Mouse (Mus musculus): Measurements from ENCODE around the gene Dnaaf3.

Gene Dnaaf3

DNA sequence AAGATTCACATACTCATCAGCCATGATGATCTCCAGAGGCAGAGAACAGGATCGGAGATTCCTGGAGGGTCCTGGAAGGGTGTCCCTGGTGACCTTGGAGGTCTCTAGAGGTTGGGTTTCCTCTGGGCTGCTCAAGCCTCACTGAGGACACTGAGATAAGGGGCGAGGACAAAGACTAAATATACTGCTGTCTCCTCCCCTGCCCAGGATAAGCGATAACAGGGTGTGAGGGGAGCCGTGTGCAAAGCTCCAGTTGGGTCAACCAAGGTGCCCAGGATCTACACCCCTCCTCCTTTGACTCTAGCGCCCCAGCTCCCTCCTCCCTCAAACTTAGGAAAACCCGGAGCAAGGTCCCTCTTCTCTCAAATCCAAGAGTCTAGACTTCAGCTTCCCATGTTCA, 10.0 kb downstream of the Dnaaf3 start:
- no peak for DNase-seq (ENCODE audit: extremely low read depth, low read depth, low spot score)

GRCm38 (mm10) chr7:4521231-4522003, 10.8 kb downstream of the Dnaaf3 start:
- DNase-seq (ENCODE audit: extremely low read depth, low read depth, low spot score): no peak

DNA sequence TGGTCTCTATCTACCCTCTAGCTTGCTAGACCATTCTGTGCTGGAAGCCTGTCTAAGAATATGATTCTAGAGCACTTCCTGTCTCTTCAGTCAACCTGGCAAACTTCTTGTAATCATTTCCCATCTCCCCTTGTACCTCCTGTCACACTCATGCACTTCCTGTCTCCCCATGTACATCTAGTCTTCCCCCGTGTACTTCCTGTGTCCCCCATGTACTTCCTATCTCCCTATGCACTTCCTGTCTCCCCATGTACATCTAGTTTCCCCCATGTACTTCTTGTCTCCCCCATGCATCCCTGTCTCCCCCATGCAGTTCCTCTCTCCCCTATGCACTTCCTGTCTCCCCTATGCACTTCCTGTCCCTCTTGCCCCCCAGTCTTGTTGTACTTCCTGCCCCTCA, 13.8 kb downstream of the Dnaaf3 start:
- no peak for DNase-seq (ENCODE audit: extremely low read depth, low read depth, low spot score)

- DNase-seq (ENCODE audit: extremely low read depth, low read depth, low spot score): no peak
These were observed 15.8 kb downstream of the Dnaaf3 start, which contains the start of gene Tnnt1 for GRCm38 (mm10) chr7:4516332-4517050. Tnnt1 (minus strand) TSS chr7:4516382.

DNA sequence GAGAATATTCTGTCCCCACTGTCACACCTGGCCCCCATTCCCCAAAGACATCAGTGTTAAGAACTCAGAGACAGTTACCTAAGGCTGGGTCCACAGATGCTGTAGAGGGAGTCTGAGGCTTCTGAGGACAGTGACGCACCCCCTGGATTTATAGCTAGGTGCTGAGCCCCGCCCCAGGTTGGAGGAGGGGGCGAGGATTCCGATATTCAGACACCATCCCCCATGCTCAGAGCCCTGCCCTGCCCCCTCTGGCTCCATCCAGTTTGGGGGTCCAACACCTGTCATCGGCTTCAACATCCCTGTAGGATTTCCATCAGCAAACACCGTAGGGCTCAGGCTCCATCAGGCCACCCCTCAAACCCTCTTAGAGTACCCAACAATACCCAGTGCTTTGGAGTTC, 16.4 kb downstream of the Dnaaf3 start:
- DNase-seq (ENCODE audit: extremely low read depth, low read depth, low spot score): no peak

DNA sequence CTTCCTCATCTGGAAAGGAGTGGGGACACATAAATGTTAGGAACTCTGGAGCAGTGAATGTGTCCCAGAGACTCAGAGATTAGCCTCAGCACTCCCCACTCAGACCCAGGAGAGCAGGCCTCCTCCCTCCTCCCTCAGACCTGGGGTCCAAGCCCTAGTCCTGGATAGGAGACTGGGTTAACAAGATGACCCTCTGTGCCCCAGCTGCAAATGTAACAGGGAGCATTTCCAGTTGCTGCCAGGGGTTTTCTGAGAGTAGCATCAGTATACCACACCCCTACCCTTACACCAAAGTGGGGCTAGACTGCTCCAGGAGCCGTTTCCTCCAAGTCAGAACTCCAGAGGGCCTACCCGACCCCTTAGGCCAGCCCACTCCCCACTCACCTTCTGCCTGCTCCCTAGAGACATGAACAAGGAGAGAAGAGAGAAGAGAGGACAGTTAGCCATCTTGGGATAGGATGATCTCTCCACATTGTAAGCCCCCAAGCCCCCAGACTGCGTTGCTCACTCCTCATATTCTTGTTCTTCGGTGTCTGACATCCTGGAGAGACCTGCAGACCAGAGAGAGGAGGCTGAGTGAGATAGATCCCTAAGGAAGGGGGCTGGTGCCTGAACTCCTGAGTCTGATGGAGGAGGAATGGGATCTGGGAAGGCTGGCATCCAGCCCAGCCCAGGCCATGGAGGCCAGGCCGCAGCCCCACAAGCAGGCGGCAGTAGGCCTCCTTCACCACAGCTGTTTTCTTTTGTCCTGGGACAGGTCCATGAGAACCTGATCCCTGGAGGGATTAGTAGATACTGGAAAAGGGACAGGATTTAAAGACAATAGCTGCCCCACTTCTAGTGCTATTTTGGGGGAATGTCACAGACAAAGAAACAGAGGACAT, 18.2 kb downstream of the Dnaaf3 start:
- no peak for DNase-seq (ENCODE audit: extremely low read depth, low read depth, low spot score)

- no peak for DNase-seq (ENCODE audit: extremely low read depth, low read depth, low spot score)
These were observed 19.0 kb downstream of the Dnaaf3 start for GRCm38 (mm10) chr7:4513236-4513635.

- DNase-seq (ENCODE audit: extremely low read depth, low read depth, low spot score): no peak
These were observed 20.6 kb downstream of the Dnaaf3 start for GRCm38 (mm10) chr7:4511489-4512224.

- DNase-seq (ENCODE audit: extremely low read depth, low read depth, low spot score): no peak
These were observed 22.2 kb downstream of the Dnaaf3 start for GRCm38 (mm10) chr7:4509863-4510608.

DNA sequence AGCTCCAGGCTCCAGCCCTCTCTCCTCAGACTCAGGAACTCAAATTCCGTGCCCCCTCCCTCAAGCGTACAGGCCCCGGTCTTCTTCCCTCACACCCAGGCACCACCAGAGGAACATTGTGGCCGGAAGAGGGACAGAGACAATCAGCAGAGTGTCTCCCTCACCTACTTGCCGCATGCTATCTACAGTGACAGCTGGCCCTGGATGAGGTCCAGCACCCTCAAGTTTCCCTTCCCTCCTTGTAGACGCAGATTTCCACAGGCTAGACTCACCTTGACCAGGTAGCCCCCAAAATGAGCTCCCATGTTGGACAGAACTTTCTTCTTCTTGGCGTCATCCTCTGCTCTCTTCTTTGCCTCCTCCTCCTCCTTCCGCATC, 23.5 kb downstream of the Dnaaf3 start:
- DNase-seq (ENCODE audit: extremely low read depth, low read depth, low spot score): no peak

GRCm38 (mm10) chr7:4508062-4508738, 24.1 kb downstream of the Dnaaf3 start:
- no peak for DNase-seq (ENCODE audit: extremely low read depth, low read depth, low spot score)

DNA sequence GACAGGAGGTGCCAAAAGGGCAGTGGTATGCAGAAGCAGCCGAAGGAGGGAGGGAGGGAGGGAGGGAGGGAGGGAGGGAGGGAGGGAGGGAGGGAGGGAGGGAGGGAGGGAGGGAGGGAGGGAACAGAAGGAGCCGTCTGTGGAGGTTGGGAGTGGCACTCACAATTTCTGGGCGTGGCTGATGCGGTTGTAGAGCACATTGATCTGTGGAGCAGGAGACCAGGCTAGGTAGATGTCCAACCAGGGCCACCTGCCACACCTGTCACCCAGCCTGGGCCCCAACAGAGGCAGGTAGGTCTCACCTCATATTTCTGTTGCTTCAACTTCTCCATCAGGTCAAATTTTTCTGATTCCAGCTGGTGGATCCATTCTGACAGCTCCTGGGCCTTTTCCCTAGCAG, 25.0 kb downstream of the Dnaaf3 start:
- no peak for DNase-seq (ENCODE audit: extremely low read depth, low read depth, low spot score)

- DNase-seq (ENCODE audit: extremely low read depth, low read depth, low spot score): no peak
These were observed 27.4 kb downstream of the Dnaaf3 start for GRCm38 (mm10) chr7:4504646-4505435.

DNA sequence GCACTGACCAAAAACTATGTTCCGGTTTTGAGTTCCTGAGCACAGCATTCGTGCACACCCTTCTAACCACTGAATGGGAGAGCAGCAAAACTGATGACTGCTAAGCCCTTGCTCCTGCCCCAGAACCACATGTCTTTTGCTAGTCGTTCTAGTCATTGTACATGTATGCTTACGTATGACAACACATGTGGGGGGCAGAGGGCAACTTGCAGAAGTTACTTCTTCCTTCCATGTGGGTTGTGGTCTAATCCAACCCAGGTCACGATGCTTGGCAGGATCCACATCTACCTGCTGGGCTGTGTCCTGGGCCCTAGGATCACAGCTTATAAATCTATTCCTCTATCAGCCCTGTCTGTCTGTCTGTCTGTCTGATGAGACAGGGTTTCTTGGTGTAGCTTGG, 28.4 kb downstream of the Dnaaf3 start:
- no peak for DNase-seq (ENCODE audit: extremely low read depth, low read depth, low spot score)

- no peak for DNase-seq (ENCODE audit: extremely low read depth, low read depth, low spot score)
These were observed 29.2 kb downstream of the Dnaaf3 start for GRCm38 (mm10) chr7:4503100-4503499.

DNA sequence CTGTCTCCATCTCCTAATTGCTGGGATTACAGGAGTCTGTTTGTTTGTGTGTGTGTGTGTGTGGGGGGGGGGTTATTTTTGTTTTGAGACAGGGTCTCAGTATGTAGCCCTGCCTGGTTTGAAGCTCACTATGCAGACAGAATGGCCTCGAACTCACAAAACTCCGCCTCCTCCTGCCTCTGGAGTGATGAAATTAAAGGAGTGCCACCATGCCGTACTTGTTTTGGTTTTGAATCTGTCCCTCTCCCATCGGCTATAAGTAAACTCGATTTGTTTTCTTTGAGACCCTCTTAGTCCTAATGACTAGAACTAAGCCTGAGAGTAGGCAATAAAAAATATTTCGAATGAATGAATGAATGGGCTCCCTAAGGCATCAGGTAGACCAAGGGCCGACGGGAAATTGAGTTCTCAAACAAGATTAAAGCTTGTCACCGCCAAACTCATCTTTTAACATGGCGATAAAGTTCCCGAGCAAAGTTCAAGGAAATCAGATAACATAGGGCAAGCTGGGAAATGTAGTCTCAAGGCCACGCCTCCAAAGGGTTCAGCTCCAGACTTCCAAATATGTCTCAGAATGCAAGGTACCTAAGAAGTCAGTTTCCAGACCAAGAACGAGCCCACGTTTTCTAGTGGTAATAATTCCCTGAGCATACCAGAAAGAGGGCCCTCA, 29.7 kb downstream of the Dnaaf3 start:
- peak; percentile 31 for DNase-seq (ENCODE audit: extremely low read depth, low read depth, low spot score)

DNA sequence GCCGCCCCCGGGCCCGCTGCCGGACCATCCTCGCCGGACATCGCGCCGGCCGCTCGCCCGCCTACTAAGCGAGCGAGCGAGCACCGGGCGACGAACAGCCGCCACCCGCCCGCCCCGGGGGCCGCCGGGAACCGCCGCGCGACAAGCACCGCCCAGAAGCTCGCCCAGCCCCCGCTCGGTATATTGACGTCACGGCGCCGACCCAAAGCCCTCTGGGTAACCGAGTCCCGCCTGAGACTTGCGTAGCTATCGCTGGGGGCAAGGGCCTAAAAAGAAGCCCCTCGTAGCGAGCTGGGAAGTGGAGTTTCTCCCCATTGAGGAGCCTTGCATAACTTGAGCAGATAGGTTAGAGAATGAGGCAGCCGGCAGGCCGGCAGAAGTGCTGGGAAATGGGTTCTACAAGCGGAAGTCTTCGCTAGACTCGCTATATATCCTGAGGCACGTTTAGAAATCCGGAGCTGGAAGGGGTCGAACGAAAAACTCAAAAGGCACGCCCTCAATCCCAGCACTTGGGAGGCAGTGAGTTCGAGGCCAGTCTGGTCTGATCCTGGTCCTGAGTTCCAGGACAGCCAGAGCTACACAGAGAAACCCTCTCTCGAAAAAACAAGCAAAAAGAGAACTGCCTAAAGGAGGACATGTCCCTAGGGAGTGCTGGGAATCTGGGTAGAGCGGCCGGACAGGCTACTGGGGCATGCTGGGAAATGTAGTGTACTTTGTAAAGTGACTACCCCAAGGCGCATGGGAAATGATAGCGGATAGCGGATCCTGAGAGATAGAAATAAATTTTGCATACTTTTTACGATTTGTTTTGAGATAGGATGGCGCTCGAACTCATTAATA, 30.5 kb downstream of the Dnaaf3 start, which contains the start of gene Ppp1r12c:
Ppp1r12c (minus strand) TSS at position 123 of the 840 bp plus-strand sequence.
- no peak for DNase-seq (ENCODE audit: extremely low read depth, low read depth, low spot score)
